Mouse (Mus musculus) neural tube, embryonic 10.5 days (tissue): ENCODE measurements around the gene Arid3b.

ENCODE experiments used
- DNase-seq: peaks from one replicate; pipeline ENCODE4 v3.0.0-alpha.2; 2017; ENCODE audit warnings: low spot score; ENCODE audit errors: extremely low spot score

The Arid3b gene

DNA sequence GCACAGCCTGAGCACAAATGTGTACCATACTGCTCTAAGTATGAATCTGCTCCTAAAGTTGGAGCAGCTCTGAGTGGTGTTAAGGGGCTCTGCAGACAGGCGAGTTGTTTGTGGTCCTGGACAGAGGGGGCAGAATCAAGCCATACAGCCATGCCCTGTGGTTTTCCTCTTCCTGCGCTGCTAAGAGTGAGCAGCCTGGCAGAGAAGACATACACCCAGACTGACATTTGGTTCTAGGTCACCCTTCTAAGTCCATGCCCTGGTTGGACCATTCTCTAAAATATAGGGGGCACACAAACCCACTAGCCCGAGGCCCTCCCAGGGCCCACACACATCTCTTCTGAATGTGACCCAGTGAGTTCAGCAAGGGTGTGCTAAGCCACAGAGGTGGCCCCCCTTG lies 46.9 kb downstream of the Arid3b start:
- no peak for DNase-seq

DNA sequence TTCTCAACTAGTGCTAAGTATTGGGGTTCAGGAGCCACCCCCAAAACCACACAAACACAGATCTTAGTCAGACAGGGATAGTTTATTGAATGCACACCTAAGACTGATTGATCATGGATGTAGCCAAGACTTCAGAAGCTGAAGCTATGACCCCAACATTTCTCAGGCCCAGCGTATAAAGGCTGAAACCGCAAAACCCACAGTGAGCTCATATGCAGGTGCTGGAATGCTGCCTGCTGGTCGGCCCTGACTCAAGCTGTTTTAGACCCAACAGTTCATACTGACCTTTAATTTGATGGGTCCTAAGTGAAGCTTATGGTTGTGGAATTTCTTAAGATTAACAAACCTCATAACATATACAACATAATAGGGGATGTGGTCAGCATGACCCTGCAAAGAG lies 53.9 kb downstream of the Arid3b start:
- no peak for DNase-seq

DNA sequence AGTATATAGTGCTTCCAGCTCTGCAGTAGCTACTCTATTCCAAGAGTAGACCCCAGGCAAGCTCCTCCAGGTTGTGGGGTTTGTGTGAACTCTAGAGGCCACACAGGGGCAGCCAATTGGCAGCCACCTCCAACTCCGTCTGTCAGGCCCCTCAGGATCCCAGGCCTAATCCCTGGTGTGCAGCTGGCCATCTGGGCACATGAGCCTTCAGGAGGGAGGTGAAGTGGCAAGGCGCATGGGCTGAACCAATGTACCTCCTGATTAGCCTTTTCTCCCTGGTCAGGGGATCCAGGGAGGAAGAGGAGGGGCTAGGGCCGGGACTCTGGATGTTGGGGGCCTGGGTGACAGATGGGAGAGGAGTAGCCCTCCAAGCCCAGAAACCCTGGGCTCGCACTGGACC lies 60.9 kb downstream of the Arid3b start:
- DNase-seq: no peak

DNA sequence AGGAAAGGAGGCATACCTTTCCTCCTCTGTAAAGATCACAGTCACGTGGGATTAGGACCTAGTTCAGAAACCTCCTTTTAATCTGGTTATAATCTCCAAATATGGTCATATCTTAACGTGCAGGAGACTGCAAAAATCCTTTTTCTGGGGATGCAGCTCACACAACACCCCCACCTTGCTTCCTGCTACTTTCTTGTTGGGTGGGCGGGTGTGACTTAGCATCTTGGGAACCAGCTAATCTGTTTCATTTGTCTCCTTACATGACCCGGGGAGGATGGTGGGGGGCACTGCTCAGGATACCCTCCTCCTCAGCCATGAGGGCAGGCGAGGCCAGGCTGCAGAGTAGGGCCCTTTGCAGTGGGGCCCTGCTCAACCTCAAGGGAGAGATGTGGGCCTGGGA lies 61.6 kb downstream of the Arid3b start:
- no peak for DNase-seq

DNA sequence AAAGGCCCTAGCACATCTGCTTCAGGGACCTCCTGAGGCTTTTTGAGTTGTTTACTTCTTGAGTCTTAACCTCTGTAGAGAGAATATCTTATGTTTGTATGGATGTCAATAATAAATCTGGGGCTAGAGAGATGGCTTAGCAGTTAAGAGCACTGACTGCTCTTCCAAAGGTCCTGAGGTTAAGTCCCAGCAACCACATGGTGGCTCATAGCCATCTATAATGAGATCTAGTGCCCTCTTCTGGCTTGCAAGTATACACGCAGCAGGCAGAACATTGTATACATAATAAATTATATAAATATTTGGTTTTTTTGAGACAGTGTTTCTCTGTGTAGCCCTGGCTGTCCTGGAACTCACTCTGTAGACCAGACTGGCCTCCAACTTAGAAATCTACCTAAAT lies 62.4 kb downstream of the Arid3b start:
- no peak for DNase-seq

DNA sequence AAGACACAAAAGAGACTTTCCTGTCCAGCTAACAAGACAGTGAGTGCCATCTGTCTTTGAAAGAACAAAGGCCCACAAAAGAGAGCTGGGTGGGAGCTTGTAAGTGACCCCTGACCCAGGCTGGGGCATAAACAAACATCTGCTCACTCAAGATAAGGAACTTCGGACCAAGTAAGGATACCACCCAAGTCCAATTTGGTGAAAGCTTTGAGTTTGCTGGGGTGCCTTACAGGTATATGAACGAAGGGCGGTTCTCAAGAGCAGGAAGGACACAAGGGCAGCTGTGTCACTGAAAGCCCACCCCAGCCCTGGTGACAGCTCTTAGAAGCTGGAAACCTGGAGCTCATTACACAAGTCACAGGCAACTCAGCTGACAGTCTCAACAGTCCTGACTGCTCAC lies 62.8 kb downstream of the Arid3b start:
- no peak for DNase-seq

DNA sequence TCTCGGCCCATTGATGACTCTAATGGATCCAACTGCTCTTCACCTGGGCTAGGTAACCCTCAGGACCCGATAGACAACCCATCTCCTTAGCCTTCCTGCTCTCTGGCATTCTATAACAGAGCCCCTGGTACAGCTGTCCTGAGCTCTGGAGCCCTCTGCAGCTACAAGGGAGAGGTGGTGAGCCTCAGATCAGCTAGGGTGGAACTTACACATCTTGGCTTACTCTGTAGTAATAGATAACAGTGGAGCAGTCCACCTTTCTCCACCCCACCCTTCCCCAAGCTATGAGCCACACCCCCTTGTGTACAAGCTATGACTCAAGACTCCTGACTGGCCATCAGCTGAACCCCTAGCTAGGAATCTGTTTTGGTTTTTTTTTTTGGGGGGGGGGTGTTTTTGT lies 65.8 kb downstream of the Arid3b start:
- DNase-seq: no peak

DNA sequence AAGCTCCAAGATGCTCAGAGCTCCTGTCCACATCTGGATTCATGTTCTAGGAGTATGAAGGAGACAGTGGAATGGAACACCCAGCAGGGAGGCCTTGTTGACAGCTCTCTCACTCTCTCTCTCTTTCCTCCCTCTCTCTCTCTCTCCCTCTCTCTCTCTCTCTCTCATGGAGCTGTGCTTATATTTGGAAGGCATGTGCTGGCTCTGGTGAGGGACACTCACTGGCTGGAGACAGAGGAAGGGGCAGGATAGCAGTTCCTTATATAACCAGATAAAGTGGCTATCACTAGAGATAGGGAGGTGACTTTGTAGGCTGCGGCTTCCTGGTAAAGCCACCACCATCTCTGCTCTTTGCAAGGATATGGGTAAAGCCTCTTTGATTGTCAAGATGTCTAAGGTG lies 66.4 kb downstream of the Arid3b start:
- DNase-seq: no peak

DNA sequence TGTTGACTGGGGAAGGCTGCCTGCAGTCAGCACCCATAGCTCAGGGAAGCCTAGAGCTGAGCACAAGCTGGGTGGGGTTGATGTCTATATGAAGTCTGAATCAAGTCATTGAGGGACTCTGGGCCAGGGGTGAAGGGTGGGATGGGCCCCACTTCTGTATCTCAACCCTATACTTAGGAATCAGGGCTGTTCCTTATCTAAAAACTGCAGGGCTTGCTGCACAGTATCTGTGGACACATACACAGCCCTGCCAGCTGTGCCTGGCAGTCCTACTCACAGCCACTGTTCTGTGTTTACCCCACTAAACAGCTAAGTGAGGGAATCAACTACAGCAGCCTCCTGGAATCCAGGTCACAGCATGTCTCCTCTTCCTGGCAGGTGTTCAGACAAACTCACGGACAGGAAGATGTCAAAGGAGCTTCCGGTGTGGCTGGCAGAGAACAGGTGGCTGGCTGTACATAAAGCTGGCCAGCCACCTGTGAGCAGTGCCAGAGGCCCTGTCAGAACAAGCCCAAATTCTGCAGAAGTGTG lies 67.0 kb downstream of the Arid3b start:
- no peak for DNase-seq

DNA sequence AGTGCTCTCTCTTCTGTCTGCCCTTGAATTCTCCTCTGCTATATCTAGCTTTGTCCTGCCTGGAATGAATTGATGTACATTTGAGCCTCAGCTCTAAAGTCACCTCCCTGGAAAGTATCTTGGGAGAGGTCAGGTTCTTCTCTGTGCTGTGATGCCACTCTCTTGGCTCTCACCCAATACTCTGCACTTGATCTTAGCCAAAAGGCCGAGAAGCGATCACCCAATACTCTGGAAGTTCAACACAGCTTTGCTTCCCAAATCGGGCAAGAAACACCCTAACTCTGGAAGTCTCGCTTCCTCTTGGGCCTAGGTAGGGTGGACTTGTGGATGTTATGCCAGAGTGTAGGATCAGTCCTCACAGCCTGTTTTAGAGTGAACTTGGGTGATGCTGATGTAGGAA lies 69.4 kb downstream of the Arid3b start:
- no peak for DNase-seq

DNA sequence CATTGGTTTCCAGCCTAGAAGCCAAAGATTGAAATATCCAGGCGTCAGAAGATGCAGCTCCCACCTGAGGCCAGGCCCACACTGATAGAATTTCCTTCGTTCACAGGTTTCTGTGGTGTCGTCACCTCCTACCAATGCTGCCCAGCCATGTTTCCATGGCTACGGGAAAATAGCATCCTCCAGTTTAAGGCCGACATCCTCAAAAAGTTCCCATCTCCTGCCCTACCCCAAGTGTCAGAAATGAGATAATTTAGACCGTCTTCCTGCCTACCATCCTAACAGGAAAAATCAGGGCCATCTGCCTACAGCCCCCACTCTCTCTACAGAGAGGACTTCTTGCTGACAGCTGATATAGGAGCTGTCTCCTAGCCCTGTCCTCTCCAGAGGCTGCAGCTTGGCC lies 70.2 kb downstream of the Arid3b start:
- DNase-seq: no peak

DNA sequence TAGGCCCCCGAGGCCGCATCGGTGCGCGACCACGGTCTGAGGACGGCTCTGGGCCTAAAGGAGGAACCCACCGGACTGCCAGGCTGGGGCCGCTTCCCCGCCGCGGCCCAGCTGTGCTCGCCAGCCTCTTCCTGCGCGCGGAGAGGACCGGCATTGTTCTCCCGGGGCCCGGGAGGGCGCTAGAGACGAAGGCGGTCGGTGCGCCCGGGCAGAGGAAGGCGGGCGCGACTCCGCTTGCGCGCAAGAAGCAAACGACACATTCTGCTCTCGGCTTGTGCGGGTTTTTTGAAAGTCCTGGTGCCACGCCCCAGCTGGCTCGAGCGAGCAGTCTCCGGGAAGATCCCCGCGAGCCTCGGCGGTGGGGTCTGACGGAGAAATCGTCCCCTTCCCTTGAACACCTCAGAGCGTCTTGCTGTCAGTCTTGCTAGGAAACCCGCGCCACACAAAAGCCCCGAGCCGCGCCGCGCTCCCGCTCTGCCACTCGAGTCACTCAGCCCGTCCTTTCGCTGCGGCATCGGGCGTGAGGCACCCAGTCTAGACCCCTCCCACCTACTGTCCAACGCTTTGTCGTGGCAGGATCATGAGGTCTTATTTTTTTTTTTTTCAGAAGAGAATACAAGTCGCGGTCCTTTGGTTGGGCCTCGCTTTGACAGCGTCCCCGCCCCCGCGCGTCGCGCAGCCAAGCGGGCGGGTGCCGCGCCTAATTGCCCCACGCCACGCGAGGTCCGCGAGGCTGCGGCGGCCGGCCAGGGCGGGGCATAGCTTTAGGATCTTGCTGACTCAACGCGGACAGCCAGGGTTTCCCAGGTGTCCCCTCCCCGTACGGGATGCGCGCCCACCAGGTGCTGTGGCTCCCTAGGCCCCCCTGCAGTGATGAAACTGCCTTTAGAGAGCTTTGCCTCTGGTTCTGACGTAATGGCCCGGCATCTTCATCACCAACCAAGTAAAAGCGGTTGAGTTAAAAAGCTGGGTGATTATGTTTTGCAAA lies 70.9 kb downstream of the Arid3b start, which contains the start of gene Clk3:
TSS of gene Clk3 (minus strand) at position 497 of the 988 bp plus-strand sequence.
- DNase-seq: no peak

DNA sequence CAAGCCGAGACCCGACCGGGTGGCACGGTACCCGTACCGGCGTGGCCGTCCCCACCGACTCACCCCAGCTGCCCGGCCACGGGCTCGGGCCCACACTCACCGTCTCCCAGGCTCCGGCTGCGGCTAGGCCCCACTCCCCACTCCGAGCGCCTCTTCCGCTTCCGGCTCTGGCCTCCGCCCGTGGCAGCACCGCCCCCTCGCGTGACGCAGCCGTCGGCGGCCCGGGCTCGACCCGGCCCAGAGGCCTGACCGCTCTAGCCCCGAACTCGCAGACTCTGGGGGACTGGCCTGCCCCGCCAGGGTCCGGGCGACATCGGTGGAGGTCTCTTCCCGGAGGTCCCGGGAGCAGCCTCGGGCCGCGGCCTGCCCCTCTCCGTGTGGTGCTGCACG lies 71.6 kb downstream of the Arid3b start:
- DNase-seq: peak; percentile 97

DNA sequence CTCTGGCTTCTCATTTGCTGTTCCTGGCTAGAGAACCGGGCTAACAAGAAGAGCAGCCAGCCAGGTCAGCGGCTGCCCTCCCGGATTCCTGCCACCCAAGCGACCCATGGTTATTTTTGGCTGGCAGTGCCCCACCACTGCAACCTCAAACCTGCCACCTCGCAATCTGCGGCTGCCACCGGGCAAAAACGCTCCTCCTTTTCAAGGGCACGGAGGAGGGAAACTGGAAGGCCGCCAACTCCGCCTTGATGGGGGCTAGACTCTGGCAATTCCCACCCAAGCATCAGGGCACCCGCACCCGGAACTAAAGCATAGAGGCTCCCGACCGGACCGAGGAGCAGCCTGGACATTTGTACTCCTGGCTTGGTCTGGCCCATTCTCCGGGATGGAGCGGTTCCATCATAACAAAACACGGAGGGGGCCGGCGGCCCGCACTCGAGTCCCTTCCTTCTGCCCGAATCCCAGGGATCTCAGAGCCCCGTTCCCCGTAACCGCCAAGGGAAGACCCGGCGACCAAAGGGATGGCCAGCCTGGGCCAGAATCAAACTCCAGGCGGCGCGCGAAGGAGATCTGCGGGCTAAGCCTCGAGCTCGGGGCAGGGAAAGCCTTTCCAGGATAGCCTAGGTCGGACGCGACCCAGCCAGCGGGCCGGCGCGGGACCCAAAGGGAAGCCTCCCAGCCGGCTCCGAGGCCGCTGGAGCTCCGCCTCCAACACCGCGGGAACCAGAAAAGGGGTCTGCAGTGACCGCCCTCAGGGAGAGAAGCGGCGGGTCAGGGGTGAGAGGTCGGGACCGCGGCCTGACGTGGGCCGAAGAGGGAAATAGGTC lies 72.2 kb downstream of the Arid3b start:
- DNase-seq: no peak

DNA sequence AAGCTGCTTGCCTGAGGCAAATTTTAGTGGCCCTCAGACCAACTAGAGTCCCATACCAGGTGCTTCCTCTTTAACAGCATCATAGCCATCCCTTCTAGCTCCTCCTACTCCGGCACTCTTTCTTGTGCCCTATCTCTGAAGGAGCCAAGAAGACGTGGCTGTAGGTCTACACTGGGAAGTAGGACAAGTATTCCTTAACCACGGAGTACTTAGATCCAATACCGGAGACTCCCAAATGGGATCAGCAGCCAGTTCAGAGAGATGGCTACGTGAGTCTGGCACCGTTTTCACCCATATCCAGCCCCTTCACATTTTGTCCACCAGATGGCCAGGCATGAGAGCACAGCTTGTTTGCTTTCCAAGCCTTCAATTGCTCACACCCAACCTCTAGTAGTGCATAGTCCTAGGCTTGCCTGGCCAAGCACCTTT lies 74.0 kb downstream of the Arid3b start:
- peak; percentile 31 for DNase-seq

DNA sequence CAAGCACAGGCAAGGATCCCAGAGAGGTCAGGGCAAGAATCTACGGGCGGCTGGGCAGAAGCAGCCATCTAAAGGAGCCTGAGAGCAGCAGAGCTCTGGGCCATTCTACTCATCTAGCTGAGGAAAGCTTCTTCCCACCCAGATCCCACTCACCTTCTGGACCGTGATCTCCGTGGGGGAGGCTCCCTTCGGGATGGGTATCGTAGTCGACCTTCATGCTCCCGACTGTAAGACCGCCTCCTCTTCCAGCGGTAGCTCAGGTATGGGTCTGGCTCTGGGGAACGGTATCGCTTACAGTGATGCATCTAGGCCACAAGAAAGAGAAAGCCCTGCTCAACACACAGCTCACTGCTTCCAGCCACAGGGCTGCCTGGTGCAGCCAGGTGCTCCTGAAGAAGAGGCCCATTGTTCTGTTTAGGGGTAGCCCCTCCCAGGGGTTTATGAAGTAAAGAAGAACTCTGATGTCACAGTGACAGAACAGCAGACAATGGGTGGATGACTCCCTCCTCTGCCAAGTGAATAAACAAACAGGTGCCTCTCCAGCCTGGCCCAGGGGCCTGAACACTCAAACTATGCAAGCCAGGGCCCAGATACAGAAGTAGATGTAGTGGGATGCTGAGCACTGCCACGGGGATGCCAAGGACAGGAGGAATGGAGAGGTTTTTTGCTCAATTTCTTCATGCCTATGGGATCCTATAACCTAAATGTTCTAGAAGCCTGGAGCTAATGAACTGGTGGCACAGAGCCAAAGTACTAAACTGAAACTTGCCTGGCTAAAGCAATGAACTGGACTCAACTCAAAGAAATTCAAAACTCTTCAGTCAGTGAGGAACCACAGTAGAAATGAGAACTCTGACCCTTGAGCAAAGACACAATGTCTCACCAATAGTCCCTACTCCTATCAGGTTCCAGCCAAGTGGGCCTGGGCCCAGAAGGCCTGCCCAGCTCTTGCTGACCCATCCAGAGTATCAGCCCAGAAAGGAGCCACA lies 74.7 kb downstream of the Arid3b start:
- DNase-seq: no peak

DNA sequence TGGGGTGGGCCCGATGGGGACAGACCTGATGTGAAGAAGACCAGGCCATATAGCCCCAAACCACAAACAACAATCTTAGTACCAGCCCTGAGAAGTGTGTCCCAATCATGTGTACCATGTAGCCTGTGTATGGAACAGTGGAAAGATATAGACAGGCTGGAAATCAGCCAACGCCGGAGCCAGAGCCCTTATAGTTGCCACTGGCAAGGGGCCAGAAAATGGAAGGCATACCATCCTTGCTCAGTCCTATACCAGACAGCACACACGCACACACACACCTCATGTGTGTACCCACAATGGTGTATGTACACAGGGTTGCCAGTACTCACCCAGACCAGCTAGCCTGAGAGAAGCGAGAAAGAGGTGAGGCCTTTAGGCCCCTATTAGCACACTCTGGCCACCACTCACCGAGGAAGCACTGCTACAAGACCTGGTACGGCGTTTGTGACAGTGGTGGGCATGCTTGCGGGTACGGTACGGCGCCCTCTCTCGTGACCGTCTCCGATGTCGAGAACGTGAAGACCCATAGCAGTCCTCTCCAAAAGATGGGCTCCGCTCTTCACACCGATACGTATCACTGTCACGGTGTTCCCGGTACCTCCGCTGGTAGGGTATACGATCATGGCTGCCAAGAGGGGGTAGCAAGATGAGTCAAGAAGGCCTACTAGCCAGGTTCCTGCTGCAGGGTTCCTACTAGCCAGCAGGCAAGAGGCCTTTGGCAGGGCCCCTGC lies 76.0 kb downstream of the Arid3b start:
- DNase-seq: no peak

DNA sequence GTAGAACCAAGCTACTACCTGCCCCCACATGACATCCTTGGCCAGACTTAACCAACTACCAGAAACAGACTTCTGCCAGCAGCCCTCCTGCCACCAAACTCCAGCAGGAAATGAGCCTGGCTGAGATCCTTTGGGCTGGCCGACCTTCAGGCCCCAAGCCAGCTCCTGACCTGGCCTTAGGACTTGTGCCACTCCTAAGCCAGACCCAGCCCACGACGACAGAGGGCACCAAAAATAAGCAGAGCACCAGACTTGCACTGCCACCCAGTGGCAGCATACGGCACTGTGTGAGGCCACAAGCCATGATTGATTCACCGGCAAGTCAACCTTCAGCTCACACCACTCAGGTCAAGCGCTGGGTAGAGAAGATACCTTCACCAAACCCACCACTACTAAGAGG lies 77.3 kb downstream of the Arid3b start:
- peak; percentile 51 for DNase-seq

DNA sequence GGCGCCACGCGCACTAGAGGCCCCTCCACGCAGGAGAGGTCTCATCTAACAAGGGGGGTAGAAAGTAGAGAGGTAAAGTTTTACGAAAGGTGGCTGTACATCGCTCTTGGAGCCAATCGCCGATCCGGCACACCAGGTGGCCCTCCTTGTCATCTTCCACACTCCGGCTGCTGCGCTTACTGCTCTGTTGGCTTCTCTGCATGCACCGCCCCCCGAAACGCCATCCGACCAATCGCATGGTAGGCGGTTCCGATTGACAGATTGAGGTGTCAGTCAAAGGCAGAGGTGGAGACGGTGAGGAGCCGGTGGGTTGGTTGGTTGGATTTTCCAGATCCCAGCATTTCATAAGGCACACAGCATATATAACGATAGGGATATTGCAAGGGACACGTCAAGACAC lies 78.1 kb downstream of the Arid3b start:
- no peak for DNase-seq

DNA sequence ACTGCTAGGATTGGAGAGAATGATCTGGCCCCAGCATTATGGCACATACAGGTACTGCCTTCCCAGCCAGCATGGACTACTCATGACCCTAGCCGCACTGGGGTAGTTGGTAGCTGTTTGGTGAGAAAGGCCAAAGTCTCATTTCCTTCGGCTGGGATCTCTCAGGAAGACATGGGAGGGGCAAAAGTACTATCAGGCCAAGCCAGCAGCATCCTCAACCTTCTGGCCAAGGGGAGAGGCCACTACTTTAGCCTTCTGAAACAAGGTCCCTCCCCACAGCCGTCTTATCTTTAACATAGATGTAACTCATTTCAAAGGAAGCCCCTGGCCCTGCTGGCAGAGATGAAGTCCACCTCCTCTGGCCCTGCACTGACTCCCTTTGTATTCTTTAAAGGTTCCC lies 79.0 kb downstream of the Arid3b start:
- no peak for DNase-seq
